Mouse (Mus musculus) liver, embryonic 12.5 days (tissue): ENCODE measurements around the gene Ntrk1. TPM values are rescaled to one million over a fixed set of nuclear protein-coding genes. Genes with fewer than 3 reads are reported as not detected.
A peak's percentile ranks its signal among the peaks of the same experiment; 100 is the strongest.
"Not testable (repeated sequence)": the region's sequence is repeated elsewhere in the genome, so short reads cannot be mapped to it uniquely, and the experiment has no call there.

ENCODE experiments used
- ATAC-seq: fragments of 200-750 bp; cut with Nextera tagmentation; 2 replicates; pipeline ENCODE4 v1.8.0; 2017; ENCODE audit warnings: moderate number of reproducible peaks, mild to moderate bottlenecking, moderate library complexity
- H3K27ac ChIP-seq: fragments of 300-500 bp; sonication (generic); 2 replicates; pipeline ENCODE4 v1.5.1; 2016; ENCODE audit warnings: mild to moderate bottlenecking
- H3K27me3 ChIP-seq: fragments of 300-500 bp; sonication (generic); replicated peaks from 2 replicates; pipeline ENCODE4 v1.6.1; 2016; ENCODE audit warnings: mild to moderate bottlenecking, moderate library complexity
- H3K36me3 ChIP-seq: fragments of 300-500 bp; sonication (generic); 2 replicates; pipeline ENCODE4 v1.6.1; 2016; ENCODE audit warnings: mild to moderate bottlenecking, moderate library complexity
- H3K4me1 ChIP-seq: fragments of 300-500 bp; sonication (generic); 2 replicates; pipeline ENCODE4 v1.6.1; 2016
- H3K4me2 ChIP-seq: fragments of 300-500 bp; sonication (generic); 2 replicates; pipeline ENCODE4 v1.6.1; 2016; ENCODE audit warnings: mild to moderate bottlenecking, moderate library complexity
- H3K4me3 ChIP-seq: fragments of 300-500 bp; sonication (generic); 2 replicates; pipeline ENCODE4 v1.5.1; 2016; ENCODE audit warnings: mild to moderate bottlenecking, moderate library complexity
- H3K9ac ChIP-seq: fragments of 300-500 bp; sonication (generic); 2 replicates; pipeline ENCODE4 v1.6.1; 2016; ENCODE audit warnings: mild to moderate bottlenecking, moderate library complexity
- H3K9me3 ChIP-seq: fragments of 300-500 bp; sonication (generic); replicated peaks from 2 replicates; pipeline ENCODE4 v1.6.1; 2016; ENCODE audit warnings: mild to moderate bottlenecking, moderate library complexity
- WGBS: fragments of 180-500 bp; shearing (Covaris S2); methylation state at CpG from one replicate; pipeline ENCODE4 v1.1.7; 2016; ENCODE audit not compliant: insufficient replicate concordance; 5-methylcytosine and 5-hydroxymethylcytosine counted together
- polyA plus RNA-seq: library from polyadenylated mRNA; unstranded; fragments of >200 nt; fragmentation: Nextera tagmentation; extraction: Ambion mirVana; gene quantifications from 2 replicates; pipeline ENCODE4 v1.2.1, GENCODE M21; 2016

Gene Ntrk1
- polyA plus RNA-seq: 0.31 and 0.59 TPM in 2 replicates

- no peak within 1 kb of the TSS for H3K27ac ChIP-seq
- no peak within 1 kb of the TSS for H3K9ac ChIP-seq
- no peak for ATAC-seq
- H3K4me1 ChIP-seq: peaks cover 11% of the 10 kb centered on the region
- H3K36me3 ChIP-seq: no peaks in the 10 kb centered on the region
- peak within 1 kb of the TSS; percentile 19 for H3K4me3 ChIP-seq
- H3K27me3 ChIP-seq: peaks cover 99% of the 10 kb centered on the region
- no peaks in the 10 kb centered on the region for H3K9me3 ChIP-seq
- H3K4me2 ChIP-seq: peak within 1 kb of the TSS; percentile 50
- WGBS: 2% methylated on average over 35 of the region's 47 CpGs
Measured at GRCm38 (mm10) chr3:87794922-87795325, at the start of gene Ntrk1. Gene Ntrk1, minus strand, starts transcription at chr3:87795162.

GRCm38 (mm10) chr3:87840858-87841257 is 45.9 kb upstream of the Ntrk1 start:
- no peaks in the 10 kb centered on the region for H3K9me3 ChIP-seq
- H3K9ac ChIP-seq: no peak overlapping the region
- H3K36me3 ChIP-seq: no peaks in the 10 kb centered on the region
- H3K4me1 ChIP-seq: no peaks in the 10 kb centered on the region
- ATAC-seq: no peak
- H3K4me3 ChIP-seq: no peak overlapping the region
- H3K4me2 ChIP-seq: no peak overlapping the region
- no peak overlapping the region for H3K27ac ChIP-seq
- peaks cover 12% of the 10 kb centered on the region; the same call in 1 of the 2 replicates for H3K27me3 ChIP-seq

GRCm38 (mm10) chr3:87838622-87839021 is 43.7 kb upstream of the Ntrk1 start:
- no peak overlapping the region for H3K27ac ChIP-seq
- no peak overlapping the region for H3K9ac ChIP-seq
- no peaks in the 10 kb centered on the region for H3K9me3 ChIP-seq
- no peak for ATAC-seq
- no peaks in the 10 kb centered on the region for H3K4me1 ChIP-seq
- WGBS: 4% methylated on average over 4 of the region's 4 CpGs
- H3K4me3 ChIP-seq: no peak overlapping the region
- peaks cover 12% of the 10 kb centered on the region; the same call in 1 of the 2 replicates for H3K27me3 ChIP-seq
- H3K36me3 ChIP-seq: no peaks in the 10 kb centered on the region
- H3K4me2 ChIP-seq: no peak overlapping the region

- no peaks in the 10 kb centered on the region for H3K27me3 ChIP-seq
- no peak overlapping the region for H3K27ac ChIP-seq
- 0 out of 2 replicates have a peak, but pooled peaks cover 2% of the 10 kb centered on the region for H3K4me1 ChIP-seq
- H3K9me3 ChIP-seq: no peaks in the 10 kb centered on the region
- no peak for ATAC-seq
- no peaks in the 10 kb centered on the region for H3K36me3 ChIP-seq
- H3K9ac ChIP-seq: no peak overlapping the region
- no peak overlapping the region for H3K4me3 ChIP-seq
- WGBS: 53% methylated on average over 5 of the region's 5 CpGs
- no peak overlapping the region for H3K4me2 ChIP-seq
Measured at GRCm38 (mm10) chr3:87833482-87833881, 38.5 kb upstream of the Ntrk1 start.

GRCm38 (mm10) chr3:87832109-87832859 is 37.3 kb upstream of the Ntrk1 start:
- no peaks in the 10 kb centered on the region for H3K9me3 ChIP-seq
- no peaks in the 10 kb centered on the region for H3K36me3 ChIP-seq
- no peak overlapping the region for H3K4me2 ChIP-seq
- H3K4me3 ChIP-seq: no peak overlapping the region
- no peak overlapping the region for H3K27ac ChIP-seq
- H3K27me3 ChIP-seq: no peaks in the 10 kb centered on the region
- H3K9ac ChIP-seq: no peak overlapping the region
- WGBS: 65% methylated on average over 7 of the region's 7 CpGs
- 0 out of 2 replicates have a peak, but pooled peaks cover 2% of the 10 kb centered on the region for H3K4me1 ChIP-seq
- ATAC-seq: no peak

- Histone ChIP-seq H3K4me2 (no peak overlapping the region), H3K27me3 (peaks cover under 1% of the 10 kb centered on the region; the same call in 1 of the 2 replicates), H3K4me1 (0 out of 2 replicates have a peak, but pooled peaks cover 2% of the 10 kb centered on the region), H3K4me3 (no peak overlapping the region), H3K27ac (no peak overlapping the region), H3K9ac (no peak overlapping the region), H3K9me3 (no peaks in the 10 kb centered on the region), H3K36me3 (no peaks in the 10 kb centered on the region)
- no peak for ATAC-seq
- WGBS: 33% methylated on average over 10 of the region's 10 CpGs
Measured at GRCm38 (mm10) chr3:87829025-87829424, 34.1 kb upstream of the Ntrk1 start.

GRCm38 (mm10) chr3:87828435-87828834 is 33.5 kb upstream of the Ntrk1 start:
- no peak overlapping the region for H3K4me3 ChIP-seq
- H3K36me3 ChIP-seq: no peaks in the 10 kb centered on the region
- H3K27me3 ChIP-seq: peaks cover 5% of the 10 kb centered on the region
- H3K9ac ChIP-seq: no peak overlapping the region
- H3K4me1 ChIP-seq: 0 out of 2 replicates have a peak, but pooled peaks cover 2% of the 10 kb centered on the region
- H3K27ac ChIP-seq: no peak overlapping the region
- no peak overlapping the region for H3K4me2 ChIP-seq
- 15% methylated on average over 4 of the region's 4 CpGs for WGBS
- no peak for ATAC-seq
- no peaks in the 10 kb centered on the region for H3K9me3 ChIP-seq

- WGBS: 79% methylated on average over 1 of the region's 1 CpGs
- H3K27me3 ChIP-seq: peaks cover 27% of the 10 kb centered on the region
- not testable (repeated sequence) for H3K27ac ChIP-seq, H3K9ac ChIP-seq, ATAC-seq, H3K4me2 ChIP-seq, H3K4me3 ChIP-seq, H3K9me3 ChIP-seq, H3K36me3 ChIP-seq, H3K4me1 ChIP-seq
Measured at GRCm38 (mm10) chr3:87824206-87824605, 29.2 kb upstream of the Ntrk1 start, which contains the start of gene Pear1. Gene Pear1, minus strand, starts transcription at chr3:87824306.

- WGBS: 56% methylated on average over 12 of the region's 12 CpGs
- Histone ChIP-seq H3K27me3 (peaks cover 81% of the 10 kb centered on the region), H3K4me3 (no peak overlapping the region)
Measured at GRCm38 (mm10) chr3:87818226-87818625, 23.3 kb upstream of the Ntrk1 start.

GRCm38 (mm10) chr3:87816646-87817093 is 21.7 kb upstream of the Ntrk1 start:
- peaks cover 92% of the 10 kb centered on the region for H3K27me3 ChIP-seq
- H3K27ac ChIP-seq: no peak overlapping the region
- H3K4me1 ChIP-seq: 0 out of 2 replicates have a peak, but pooled peaks cover 5% of the 10 kb centered on the region
- 5% methylated on average over 12 of the region's 12 CpGs for WGBS
- ATAC-seq: peak; percentile 21; the same call in 1 of the 2 replicates
- H3K9ac ChIP-seq: no peak overlapping the region
- H3K36me3 ChIP-seq: no peaks in the 10 kb centered on the region
- H3K9me3 ChIP-seq: no peaks in the 10 kb centered on the region
- 0 out of 2 replicates have a peak overlapping the region, but pooled peaks have one; percentile 29 for H3K4me2 ChIP-seq
- H3K4me3 ChIP-seq: no peak overlapping the region

More at GRCm38 (mm10) chr3:87818226-87818625, 23.3 kb upstream of the Ntrk1 start:
- H3K36me3 ChIP-seq: no peaks in the 10 kb centered on the region
- H3K4me2 ChIP-seq: no peak overlapping the region
- no peak for ATAC-seq
- H3K9me3 ChIP-seq: no peaks in the 10 kb centered on the region
- H3K9ac ChIP-seq: no peak overlapping the region
- 0 out of 2 replicates have a peak, but pooled peaks cover 5% of the 10 kb centered on the region for H3K4me1 ChIP-seq
- H3K27ac ChIP-seq: no peak overlapping the region

- H3K9me3 ChIP-seq: no peaks in the 10 kb centered on the region
- H3K4me3 ChIP-seq: no peak overlapping the region
- H3K36me3 ChIP-seq: no peaks in the 10 kb centered on the region
- 0 out of 2 replicates have a peak overlapping the region, but pooled peaks have one; percentile 29 for H3K4me2 ChIP-seq
- ATAC-seq: no peak
- peaks cover 93% of the 10 kb centered on the region for H3K27me3 ChIP-seq
- no peak overlapping the region for H3K9ac ChIP-seq
- H3K27ac ChIP-seq: no peak overlapping the region
- H3K4me1 ChIP-seq: 0 out of 2 replicates have a peak, but pooled peaks cover 5% of the 10 kb centered on the region
- 41% methylated on average over 6 of the region's 6 CpGs for WGBS
Measured at GRCm38 (mm10) chr3:87816166-87816565, 21.2 kb upstream of the Ntrk1 start.

- Histone ChIP-seq H3K9ac (no peak overlapping the region), H3K9me3 (no peaks in the 10 kb centered on the region), H3K27me3 (peaks cover 99% of the 10 kb centered on the region), H3K36me3 (no peaks in the 10 kb centered on the region), H3K4me3 (no peak overlapping the region), H3K4me1 (peaks cover 9% of the 10 kb centered on the region; the same call in 1 of the 2 replicates), H3K27ac (no peak overlapping the region), H3K4me2 (no peak overlapping the region)
- 45% methylated on average over 10 of the region's 10 CpGs for WGBS
- no peak for ATAC-seq
Measured at GRCm38 (mm10) chr3:87812873-87813272, 17.9 kb upstream of the Ntrk1 start.
